Mouse (Mus musculus) ES-E14 (cell line): ENCODE measurements at regions not wholly inside any gene's neighbourhood (a gene's known extent, or its start where the extent isn't known, plus 50 kb on each side); places are given as distances from the start of the nearest gene placed in this dataset.

Experiments
- CHD2 ChIP-seq: IDR thresholded peaks from 2 replicates; pipeline ENCODE4 v1.6.1; 2014; ENCODE audit warnings: mild to moderate bottlenecking, low read depth, low read length, inconsistent platforms
- ZNF384 ChIP-seq: IDR thresholded peaks from 2 replicates; pipeline ENCODE4 v1.6.1; 2012; ENCODE audit warnings: low read depth, low read length, inconsistent platforms

DNA sequence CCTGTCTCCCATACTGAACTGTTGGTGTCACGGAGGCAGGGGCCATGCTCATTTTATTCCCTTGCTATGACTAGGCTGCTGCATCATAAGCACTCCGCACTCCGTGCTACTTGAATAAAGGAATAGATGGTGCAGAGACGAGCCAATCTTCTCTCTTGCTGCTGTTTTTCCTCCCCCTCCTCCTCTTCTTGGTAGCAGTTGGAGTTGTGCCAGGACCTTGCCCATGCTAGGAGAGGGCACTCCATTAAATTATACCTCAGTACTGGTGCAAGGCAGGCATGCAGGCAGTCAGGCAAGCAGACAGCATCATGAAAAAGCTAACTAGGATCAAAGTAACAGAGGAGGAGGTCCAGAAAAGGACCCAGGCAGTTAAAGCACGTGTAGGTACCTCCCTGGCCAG is 96.6 kb upstream of the Gmds start:
- TF ChIP-seq CHD2 (no peak), ZNF384 (no peak)
